11 mouse cellular contexts compared by ENCODE assay signal in genomic region chr19:53859149-53859548, GRCm38 (mm10). TPM values are rescaled to one million over a fixed set of nuclear protein-coding genes. Genes with fewer than 3 reads are reported as not detected.
DNase-seq lines count a peak whose midpoint lies in the region; ATAC-seq and TF ChIP-seq lines count a peak whose summit lies in the region.
"Had no signal": no experiment of that assay in that cellular context is flagged by ENCODE, and none has a peak within 500 bp of the region (broad histone marks: within the 10 kb centered on the region; RNA-seq: fewer than 3 reads in every experiment).

No protein-coding gene starts in this region.

- in situ Hi-C loops in ES-E14 (cut with MboI; ENCODE audit: low sequenced_read_pairs in 2 of 2, unreplicated experiment in 2 of 2) = no loop called here

- no peaks in the 10 kb centered on the region for H3K9me3 ChIP-seq in forebrain, embryonic 11.5 days (ENCODE audit: control insufficient read depth, low read length)
- H3K9me3 ChIP-seq in forebrain, embryonic 13.5 days (replicated peaks) = no peaks in the 10 kb centered on the region
- H3K9me3 ChIP-seq in ES-E14 (ENCODE audit: control insufficient read depth, insufficient read depth, low read depth, low read length) = no peaks in the 10 kb centered on the region
- no peaks in the 10 kb centered on the region for H3K9me3 ChIP-seq in kidney, postnatal 0 days (replicated peaks; ENCODE audit: low read length)
- H3K9me3 ChIP-seq in lung, postnatal 0 days (ENCODE audit: low read length) = no peaks in the 10 kb centered on the region

- H3K4me2 ChIP-seq in forebrain, embryonic 11.5 days (ENCODE audit: low read depth, low read length, severe bottlenecking) = no peak overlapping the region
- H3K4me2 ChIP-seq in forebrain, embryonic 13.5 days = no peak overlapping the region
- no peak overlapping the region for H3K4me2 ChIP-seq in kidney, postnatal 0 days (ENCODE audit: low read length)
- H3K4me2 ChIP-seq in lung, postnatal 0 days (replicated peaks; ENCODE audit: low read depth, low read length) = no peak overlapping the region

- H3K27me3 ChIP-seq in forebrain, embryonic 11.5 days (ENCODE audit: control insufficient read depth, insufficient read depth, low read length) = no peaks in the 10 kb centered on the region
- 0 out of 2 replicates have a peak, but pooled peaks cover 2% of the 10 kb centered on the region for H3K27me3 ChIP-seq in forebrain, embryonic 13.5 days
- no peaks in the 10 kb centered on the region for H3K27me3 ChIP-seq in kidney, postnatal 0 days (ENCODE audit: insufficient read depth, low read length)
- H3K27me3 ChIP-seq in lung, postnatal 0 days (replicated peaks; ENCODE audit: insufficient read depth, low read length) = no peaks in the 10 kb centered on the region

- ATAC-seq in forebrain, embryonic 11.5 days (replicated peaks; ENCODE audit: low FRiP score) = peak; percentile 75
- ATAC-seq in forebrain, embryonic 13.5 days = no peak; the same call in 1 of the 2 replicates
- peak; percentile 49; the same call in 1 of the 2 replicates for ATAC-seq in kidney, postnatal 0 days (replicated peaks; ENCODE audit: low FRiP score, low read depth)
- ATAC-seq in lung, postnatal 0 days = peak; percentile 67
- ATAC-seq in megakaryocyte, adult 5-6 weeks (ENCODE audit: poor library complexity, severe bottlenecking) = no peak
- ATAC-seq: inflammation-experienced regulatory T-cells, adult 6 months had no signal

- no peak overlapping the region for H3K4me3 ChIP-seq in forebrain, embryonic 11.5 days (ENCODE audit: low read depth, low read length)
- H3K4me3 ChIP-seq in forebrain, embryonic 13.5 days = no peak overlapping the region
- no peak overlapping the region; a peak in 1 of 4 replicates for H3K4me3 ChIP-seq in ES-E14 (ENCODE audit: insufficient read depth in 1 of 2, low read depth in 1 of 2, low read length in 2 of 2, poor library complexity in 1 of 2, severe bottlenecking in 1 of 2)
- H3K4me3 ChIP-seq in kidney, postnatal 0 days (replicated peaks; ENCODE audit: low read depth, low read length) = no peak overlapping the region
- H3K4me3 ChIP-seq in lung, postnatal 0 days (ENCODE audit: low read depth, low read length) = no peak overlapping the region

- DNase-seq in forebrain, embryonic 11.5 days (ENCODE audit: low spot score) = peak; percentile 60
- DNase-seq in ES-E14 (ENCODE audit: low read depth, low spot score) = peak; percentile 54
- DNase-seq in kidney, postnatal 0 days (ENCODE audit: low spot score) = peak; percentile 55
- peak; percentile 58 for DNase-seq in lung, postnatal 0 days (ENCODE audit: low spot score)
- no peak for DNase-seq in layer of hippocampus, adult 18-20 months (ENCODE audit: low spot score in 2 of 2)
- DNase-seq in ovary, adult 18-20 months (ENCODE audit: low spot score) = no peak
- DNase-seq: B cell, adult 2 months; right cerebral cortex, postnatal 25 days had no signal

- WGBS in forebrain, embryonic 11.5 days = 35% methylated on average over 9 of the region's 9 CpGs
- 30% methylated on average over 9 of the region's 9 CpGs for WGBS in forebrain, embryonic 13.5 days
- 19% methylated on average over 9 of the region's 9 CpGs for WGBS in kidney, postnatal 0 days
- WGBS in lung, postnatal 0 days = 32% methylated on average over 9 of the region's 9 CpGs

- no peaks in the 10 kb centered on the region for H3K36me3 ChIP-seq in forebrain, embryonic 11.5 days (ENCODE audit: control insufficient read depth, insufficient read depth, low read length)
- peaks cover 4% of the 10 kb centered on the region; the same call in 1 of the 2 replicates for H3K36me3 ChIP-seq in forebrain, embryonic 13.5 days (ENCODE audit: poor library complexity, severe bottlenecking)
- no peaks in the 10 kb centered on the region for H3K36me3 ChIP-seq in ES-E14 (ENCODE audit: control insufficient read depth, insufficient read depth, low read length, poor library complexity, severe bottlenecking)
- no peaks in the 10 kb centered on the region for H3K36me3 ChIP-seq in kidney, postnatal 0 days (ENCODE audit: insufficient read depth, low read length)
- H3K36me3 ChIP-seq in lung, postnatal 0 days (ENCODE audit: insufficient read depth, low read length) = no peaks in the 10 kb centered on the region

- no peak for TF ChIP-seq EP300 in lung, postnatal 0 days (IDR thresholded peaks at IDR 0.05)

- H3K27ac ChIP-seq in forebrain, embryonic 11.5 days (ENCODE audit: low read depth, low read length) = no peak overlapping the region
- H3K27ac ChIP-seq in forebrain, embryonic 13.5 days = no peak overlapping the region
- no peak overlapping the region for H3K27ac ChIP-seq in ES-E14 (ENCODE audit: insufficient read depth, low read depth, low read length, poor library complexity, severe bottlenecking)
- H3K27ac ChIP-seq in kidney, postnatal 0 days = no peak overlapping the region
- H3K27ac ChIP-seq in lung, postnatal 0 days (ENCODE audit: low read length) = no peak overlapping the region

- no peak for TF ChIP-seq CTCF in kidney, postnatal 0 days (IDR thresholded peaks at IDR 0.05; ENCODE audit: low read depth)
- TF ChIP-seq CTCF in lung, postnatal 0 days (IDR thresholded peaks at IDR 0.05) = no peak

- no peak overlapping the region for H3K9ac ChIP-seq in forebrain, embryonic 11.5 days (ENCODE audit: low read length)
- H3K9ac ChIP-seq in forebrain, embryonic 13.5 days = no peak overlapping the region
- no peak overlapping the region for H3K9ac ChIP-seq in ES-E14 (ENCODE audit: insufficient read depth, low read depth, low read length, poor library complexity, severe bottlenecking)
- H3K9ac ChIP-seq in kidney, postnatal 0 days (ENCODE audit: low read depth, low read length) = no peak overlapping the region
- no peak overlapping the region for H3K9ac ChIP-seq in lung, postnatal 0 days (replicated peaks; ENCODE audit: low read depth)

- H3K4me1 ChIP-seq in forebrain, embryonic 11.5 days (replicated peaks; ENCODE audit: control insufficient read depth, insufficient read depth, low read length) = peaks cover 3% of the 10 kb centered on the region; the same call in 1 of the 2 replicates
- H3K4me1 ChIP-seq in forebrain, embryonic 13.5 days = peaks cover 53% of the 10 kb centered on the region
- peaks cover 0 to 10% of the 10 kb centered on the region in 2 experiments; a peak in 1 of 4 replicates for H3K4me1 ChIP-seq in ES-E14 (ENCODE audit: control insufficient read depth in 2 of 2, insufficient read depth in 2 of 2, low read length in 2 of 2, poor library complexity in 1 of 2)
- H3K4me1 ChIP-seq in kidney, postnatal 0 days (replicated peaks; ENCODE audit: insufficient read depth, low read length) = no peaks in the 10 kb centered on the region
- peaks cover 7% of the 10 kb centered on the region; the same call in 1 of the 2 replicates for H3K4me1 ChIP-seq in lung, postnatal 0 days (ENCODE audit: insufficient read depth, low read depth, low read length)

TF ChIP-seq in ES-E14, 5 proteins besides CTCF, POLR2A, EP300 and RAD21:
- TF ChIP-seq CHD2 (IDR thresholded peaks at IDR 0.05; ENCODE audit: low read depth, low read length) (no peak), MAFK (IDR thresholded peaks at IDR 0.05; ENCODE audit: insufficient read depth, low read depth, low read length) (no peak), ZNF384 (IDR thresholded peaks at IDR 0.05; ENCODE audit: low read depth, low read length) (no peak), HCFC1 (IDR thresholded peaks at IDR 0.05; ENCODE audit: borderline replicate concordance, insufficient read depth, low read length) (no peak), ZC3H11A (IDR thresholded peaks at IDR 0.05; ENCODE audit: borderline replicate concordance, low read depth, low read length) (no peak)

RNA-seq across cellular contexts. Expression of gene Pdcd4, which starts 32.9 kb away (rescaled TPM):
- 84.0 and 90.6 TPM in 2 replicates for polyA plus RNA-seq in forebrain, embryonic 11.5 days (2014; fragmentation: Nextera tagmentation; extraction: Ambion mirVana)
- polyA plus RNA-seq in forebrain, embryonic 13.5 days (2015; fragmentation: Nextera tagmentation; extraction: Ambion mirVana) = 110 and 115 TPM in 2 replicates
- total RNA-seq in ES-E14 (2012; rRNA removed) = 8.6 and 13.4 TPM in 2 replicates
- 119 and 121 TPM in 2 replicates for polyA plus RNA-seq in kidney, postnatal 0 days (2015; fragmentation: Nextera tagmentation; extraction: Ambion mirVana)
- polyA plus RNA-seq in lung, postnatal 0 days (2015; fragmentation: Nextera tagmentation; extraction: Ambion mirVana) = 64.6 and 68.9 TPM in 2 replicates
- total RNA-seq in megakaryocyte, adult 5-6 weeks (2015) = 60.2 and 73.4 TPM in 2 replicates
- total RNA-seq in megakaryocyte, adult 5-6 weeks (2017) = 79.2 and 85.9 TPM in 2 replicates
- total RNA-seq in layer of hippocampus, adult 18-20 months (2021) = 100 to 1,000 TPM; 118 to 123 TPM

Comparison
In these comparisons a context has a peak if more than half of its experiments do, and no peak if none do; other contexts are left out.
1. ATAC-seq: peak in forebrain, embryonic 11.5 days (single experiment), kidney, postnatal 0 days (single experiment) and lung, postnatal 0 days (single experiment); none in forebrain, embryonic 13.5 days (single experiment) and megakaryocyte, adult 5-6 weeks (single experiment).
2. DNase-seq: peak in forebrain, embryonic 11.5 days (single experiment), ES-E14 (single experiment), kidney, postnatal 0 days (single experiment) and lung, postnatal 0 days (single experiment); none in layer of hippocampus, adult 18-20 months (0 of 2) and ovary, adult 18-20 months (single experiment).